Mouse (Mus musculus) urinary bladder, postnatal 4 days (tissue): Measurements from ENCODE around the gene Gne.

Source experiments
- DNase-seq, 2 experiments: peaks; one replicate each; pipeline ENCODE4 v3.0.0; 2021 to 2022; ENCODE audit warnings: low spot score in 2 of 2

The Gne gene

GRCm38 (mm10) chr4:44083945-44084344 lies at the start of gene Gne:
Gne (minus strand) TSS chr4:44084177.
- no peak for DNase-seq

- DNase-seq, result no peak
Observed at GRCm38 (mm10) chr4:44126805-44127204, 42.8 kb upstream of the Gne start.

DNA sequence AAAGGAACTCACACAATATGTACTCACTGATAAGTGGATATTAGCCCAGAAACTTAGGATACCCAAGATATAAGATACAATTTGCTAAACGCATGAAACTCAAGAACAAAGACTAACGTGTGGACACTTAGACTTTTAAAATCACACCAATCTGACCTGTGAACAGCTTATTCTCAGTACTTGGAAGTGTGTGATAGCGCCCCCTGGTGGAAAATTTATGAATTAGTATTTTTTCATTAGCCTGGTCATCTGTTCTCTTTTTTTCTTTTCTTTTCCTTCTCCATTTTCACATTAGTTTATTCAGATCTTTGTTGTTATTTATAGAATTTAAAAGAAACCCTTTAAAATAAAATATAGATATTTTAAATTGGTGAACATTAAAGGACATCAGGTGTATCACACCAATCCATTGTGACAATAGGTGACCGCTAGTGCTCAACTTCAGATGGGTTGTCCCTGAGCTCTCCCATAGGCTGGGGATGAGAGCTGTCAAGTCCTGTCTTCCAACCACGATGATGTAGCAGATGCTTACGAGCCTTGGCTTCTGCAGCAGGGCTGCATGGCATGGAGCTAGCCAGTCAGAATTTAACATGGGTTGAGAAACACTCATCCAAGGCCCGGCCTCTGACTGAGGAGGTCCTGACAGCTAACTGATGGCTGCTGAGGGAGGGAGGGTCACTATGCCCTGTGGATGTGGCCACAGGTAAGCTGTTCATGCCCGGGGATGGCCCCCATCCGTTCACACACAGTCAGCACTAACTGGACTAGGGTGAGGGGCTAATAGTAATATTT lies 35.6 kb upstream of the Gne start:
- DNase-seq, result no peak

DNA sequence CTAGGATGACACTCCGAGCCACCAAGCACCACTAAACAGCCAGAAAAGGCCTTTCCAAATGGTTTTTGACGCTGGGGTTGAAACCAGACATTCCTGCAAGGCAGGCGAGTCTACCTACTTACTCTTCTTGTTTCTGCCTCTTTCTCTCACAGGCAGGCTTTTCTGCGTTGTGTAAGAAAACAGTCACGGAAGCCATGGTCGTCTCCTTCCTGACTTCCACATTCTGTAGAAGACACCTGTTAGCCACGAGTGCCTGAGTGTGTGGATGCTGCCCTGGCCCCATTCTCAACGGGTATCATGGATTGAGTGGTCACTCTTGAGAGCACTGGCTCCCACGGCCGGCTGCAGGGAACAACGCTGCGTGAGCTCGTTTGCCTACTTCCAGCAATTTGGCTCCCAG lies 31.1 kb upstream of the Gne start:
- no peak for DNase-seq

GRCm38 (mm10) chr4:44113393-44114138 lies 29.6 kb upstream of the Gne start:
- DNase-seq, result no peak

DNA sequence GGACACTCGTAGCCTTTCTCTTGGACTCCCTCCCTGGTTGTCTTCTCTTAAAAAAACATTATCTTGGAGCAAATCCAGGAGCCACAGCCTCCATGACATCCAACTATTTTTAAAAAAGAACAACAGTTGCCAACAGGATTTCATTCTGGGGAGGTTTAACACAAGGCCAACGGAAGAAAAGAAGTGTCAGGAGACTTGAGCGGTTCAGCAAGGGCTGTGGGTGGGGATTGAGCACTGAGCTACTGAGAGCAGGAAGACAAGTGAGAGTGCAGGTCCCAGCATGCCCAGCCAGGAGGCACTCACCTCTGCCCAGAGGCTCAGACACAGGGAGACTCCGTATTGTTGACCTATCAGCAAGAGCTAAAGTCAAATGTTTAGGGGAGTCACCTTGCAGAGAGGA lies 28.8 kb upstream of the Gne start:
- no peak for DNase-seq

- DNase-seq, result no peak
Observed at GRCm38 (mm10) chr4:44110771-44111170, 26.8 kb upstream of the Gne start.

DNA sequence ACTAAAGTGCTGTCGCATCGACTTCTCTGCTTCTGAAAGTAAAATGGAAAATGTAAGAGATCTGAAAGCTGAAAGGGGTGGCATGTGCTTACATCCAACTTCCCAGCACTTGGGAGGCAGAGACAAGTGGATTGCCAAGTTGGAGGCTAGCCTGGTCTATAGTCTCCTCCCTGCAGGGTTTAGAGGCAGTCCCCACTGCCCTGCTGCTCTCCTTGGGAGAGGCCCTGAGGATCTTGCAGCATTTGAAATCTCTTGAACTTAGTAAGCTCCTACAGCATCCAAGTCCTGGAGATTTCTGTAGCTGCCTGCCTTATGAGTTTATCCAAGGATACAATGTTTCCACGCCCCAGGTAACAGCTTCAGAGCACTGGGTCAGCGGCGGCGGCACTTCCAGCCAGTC lies 24.3 kb upstream of the Gne start:
- no peak for DNase-seq

DNA sequence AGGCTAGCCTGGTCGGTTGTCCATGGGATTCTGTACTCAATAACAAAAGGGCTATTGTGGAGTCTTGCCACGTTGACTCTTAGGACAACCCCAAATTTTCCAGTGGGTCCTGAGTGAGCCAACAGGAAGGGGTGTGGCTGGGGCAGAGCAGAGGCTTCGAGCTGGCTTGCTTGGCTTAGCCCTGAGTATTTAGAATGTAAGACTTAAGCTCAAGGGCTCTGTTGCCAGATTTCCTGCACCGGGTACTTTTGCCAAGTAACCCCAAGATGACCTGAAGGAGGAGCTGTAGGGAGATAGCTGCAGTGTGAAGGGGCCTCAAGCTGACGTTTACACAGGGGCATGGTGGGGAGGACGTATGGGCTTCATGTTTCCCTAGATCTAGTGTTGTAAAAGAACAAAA lies 23.4 kb upstream of the Gne start:
- DNase-seq, result no peak

DNA sequence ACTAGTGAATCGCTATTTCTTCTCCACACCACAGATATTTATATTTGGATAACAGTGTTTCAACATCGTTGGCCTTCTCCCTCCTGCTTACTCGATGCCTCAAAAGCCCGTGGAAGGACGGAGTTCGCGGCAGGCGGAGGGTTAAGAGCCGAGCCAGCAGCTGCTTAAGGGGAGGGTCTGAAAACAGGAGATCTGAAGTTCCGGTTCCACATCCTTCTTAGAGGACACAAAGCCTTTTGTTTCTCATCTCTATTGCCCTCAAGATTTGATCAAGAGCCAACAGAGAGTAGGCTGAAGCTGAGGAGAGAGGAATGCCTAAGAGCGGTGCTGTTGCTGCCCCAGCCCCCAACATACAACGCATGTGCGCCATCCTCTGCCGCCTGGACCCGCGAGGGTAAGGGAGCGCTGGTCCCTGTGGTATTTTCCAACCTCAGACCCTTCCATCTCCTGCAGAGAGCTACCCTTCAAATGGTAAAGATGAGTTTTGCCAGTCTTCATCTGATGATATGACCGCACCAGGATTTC lies 22.4 kb upstream of the Gne start:
- no peak for DNase-seq

GRCm38 (mm10) chr4:44104195-44104917 lies 20.4 kb upstream of the Gne start:
- no peak for DNase-seq

- no peak for DNase-seq
Observed at GRCm38 (mm10) chr4:44103620-44104019, 19.6 kb upstream of the Gne start.

- DNase-seq, result no peak
Observed at GRCm38 (mm10) chr4:44097576-44098335, 13.8 kb upstream of the Gne start.

GRCm38 (mm10) chr4:44094475-44094874 lies 10.5 kb upstream of the Gne start:
- no peak for DNase-seq

DNA sequence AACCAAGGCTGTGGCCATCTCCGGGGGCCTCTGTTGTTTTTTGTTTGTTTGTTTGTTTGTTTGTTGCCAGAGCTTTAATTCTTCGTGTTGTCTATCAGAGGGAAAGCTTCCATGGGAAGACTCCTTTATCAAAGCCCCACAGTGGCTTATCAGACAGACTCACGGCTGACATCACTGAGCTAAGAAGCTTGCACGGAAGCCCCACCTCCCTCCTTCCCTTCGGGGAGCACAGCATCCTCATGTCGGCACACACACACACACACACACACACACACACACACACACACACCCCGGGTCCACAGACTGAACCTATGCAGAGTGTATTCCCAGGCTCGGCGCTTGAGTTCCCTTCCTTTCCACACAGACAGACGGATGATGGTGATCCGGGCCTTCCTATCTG lies 8.4 kb upstream of the Gne start:
- DNase-seq, result no peak

DNA sequence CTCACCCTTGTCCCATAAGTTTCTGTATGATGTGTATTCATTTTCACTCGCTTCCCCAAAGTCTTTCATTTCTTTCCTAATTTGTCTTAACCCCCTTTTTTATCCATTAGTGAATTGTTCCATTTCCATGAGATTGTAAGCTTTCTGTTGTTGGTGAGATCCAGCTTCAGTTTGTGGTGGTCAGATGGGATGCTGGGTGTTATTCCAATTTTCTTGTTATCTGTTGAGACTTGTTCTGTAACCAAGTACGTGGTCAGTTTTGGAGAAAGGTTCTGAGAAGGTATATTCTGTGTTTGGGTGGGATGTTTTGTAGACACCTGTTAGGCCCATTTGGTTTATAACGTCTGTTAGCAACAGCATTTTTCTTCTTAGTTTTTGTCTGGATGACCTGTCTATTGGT lies 1.6 kb upstream of the Gne start:
- DNase-seq, result no peak

DNA sequence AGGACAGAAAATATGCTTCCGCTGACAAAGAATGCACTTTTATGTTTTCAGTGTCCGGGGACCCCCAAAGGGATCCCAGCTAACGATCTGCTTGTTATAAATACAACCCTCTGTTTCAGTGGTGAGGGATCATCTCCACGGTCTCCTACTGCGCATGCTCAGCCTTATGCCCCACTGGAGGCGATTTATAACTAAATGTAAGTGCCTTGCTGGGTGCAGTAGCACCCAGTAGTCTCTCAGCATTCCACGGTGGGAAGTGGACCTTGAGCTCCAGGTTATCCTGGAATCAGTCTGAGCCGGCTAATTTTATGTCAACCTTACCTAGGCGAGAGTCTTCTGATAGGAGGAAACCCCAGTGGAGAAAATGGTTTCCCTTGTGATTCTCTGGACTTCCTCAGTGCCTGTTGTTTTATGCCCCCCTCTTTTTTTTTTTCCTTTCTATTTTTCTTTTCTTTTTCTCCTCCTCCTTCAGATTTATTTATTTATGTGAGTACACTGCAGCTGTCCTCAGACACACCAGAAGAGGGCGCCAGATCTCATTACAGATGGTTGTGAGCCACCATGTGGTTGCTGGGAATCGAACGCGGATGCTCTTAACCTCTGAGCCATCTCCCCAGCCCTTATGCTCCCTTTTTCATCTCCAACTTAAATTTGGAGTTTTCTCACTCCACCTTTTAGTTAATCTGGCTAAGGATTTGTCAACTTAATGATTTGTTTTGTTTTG lies 787 bp upstream of the Gne start:
- no peak for DNase-seq

- no peak for DNase-seq
Observed at GRCm38 (mm10) chr4:44078358-44078933, 5.5 kb downstream of the Gne start.

GRCm38 (mm10) chr4:44074422-44074821 lies 9.6 kb downstream of the Gne start:
- DNase-seq, result no peak

GRCm38 (mm10) chr4:44073799-44074198 lies 10.2 kb downstream of the Gne start:
- DNase-seq, result no peak
